Mouse (Mus musculus): ENCODE data around the gene Adap2. TPM values are rescaled to one million over a fixed set of nuclear protein-coding genes. Genes with fewer than 3 reads are reported as not detected.
"Not testable (repeated sequence)": the region's sequence is repeated elsewhere in the genome, so short reads cannot be mapped to it uniquely, and the experiment has no call there.

Gene Adap2
- polyA plus RNA-seq, 1 experiment, result not detected

GRCm38 (mm10) chr11:80184531-80185071 lies 30.7 kb downstream of the Adap2 start:
- H3K27ac ChIP-seq (ENCODE audit: insufficient read depth, low read length), result no peak overlapping the region

DNA sequence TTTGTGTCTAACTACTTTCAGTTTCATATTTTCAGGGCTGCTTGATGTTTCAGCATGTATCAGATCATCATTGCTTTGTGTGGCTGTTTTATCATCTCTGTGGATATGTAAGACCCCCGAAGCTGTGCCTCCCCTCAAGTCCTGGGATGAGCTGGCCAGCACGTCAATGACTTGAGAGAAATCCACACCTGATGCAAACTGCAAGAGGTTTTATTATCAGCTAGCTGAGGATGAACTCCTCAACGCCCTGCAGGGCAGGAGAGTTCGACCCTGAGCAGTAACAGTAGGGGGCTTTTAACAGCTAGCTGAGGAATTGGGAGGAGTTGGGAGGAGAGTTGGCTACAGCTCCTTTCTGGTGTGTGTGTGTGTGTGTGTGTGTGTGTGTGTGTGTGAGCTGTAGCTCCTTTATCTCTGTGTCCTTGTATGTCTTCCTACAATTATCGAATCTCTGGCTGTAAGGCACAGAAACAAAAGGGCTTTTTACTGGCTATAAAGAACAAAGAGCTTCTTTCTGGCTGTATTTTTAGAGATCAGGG lies 31.6 kb downstream of the Adap2 start:
- H3K27ac ChIP-seq (ENCODE audit: insufficient read depth, low read length); H3K4me1 ChIP-seq (ENCODE audit: control insufficient read depth, insufficient read depth, low read length); H3K4me3 ChIP-seq (ENCODE audit: insufficient read depth, low read length): not testable (repeated sequence)

More at GRCm38 (mm10) chr11:80184531-80185071, 30.7 kb downstream of the Adap2 start:
- Histone ChIP-seq H3K4me3 (ENCODE audit: insufficient read depth, low read length) (peak overlapping the region; percentile 82), H3K4me1 (ENCODE audit: control insufficient read depth, insufficient read depth, low read length) (no peaks in the 10 kb centered on the region; the same call in 1 of the 2 replicates)
- TF ChIP-seq POLR2A (IDR thresholded peaks at IDR 0.05; ENCODE audit: low read depth, low read length) (no peak), CTCF (IDR thresholded peaks at IDR 0.05; ENCODE audit: borderline replicate concordance, insufficient read depth, low read length) (no peak)

DNA sequence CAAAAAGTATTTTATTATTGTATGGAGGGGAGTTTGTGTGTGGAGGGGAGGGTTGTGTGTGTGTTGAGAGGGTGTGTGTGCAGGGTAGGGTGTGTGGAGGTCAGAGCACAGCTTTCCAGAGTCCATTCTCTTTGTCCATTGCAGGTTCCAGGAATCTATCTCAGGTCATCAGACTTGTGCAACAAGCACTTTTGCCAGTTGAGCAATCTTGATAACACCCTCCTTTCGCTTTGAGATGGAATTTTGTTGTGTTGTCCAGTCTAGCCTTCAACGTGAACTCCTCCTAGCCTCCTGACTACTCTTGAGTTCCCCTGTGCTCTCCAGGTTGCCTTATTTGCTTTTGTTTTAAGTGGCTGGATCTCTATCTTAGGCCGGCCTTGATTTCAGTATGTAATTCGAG lies 36.4 kb downstream of the Adap2 start:
- TF ChIP-seq CTCF (IDR thresholded peaks at IDR 0.05; ENCODE audit: borderline replicate concordance, insufficient read depth, low read length) (no peak), POLR2A (IDR thresholded peaks at IDR 0.05; ENCODE audit: low read depth, low read length) (no peak)
- H3K4me3 ChIP-seq (ENCODE audit: insufficient read depth, low read length), result no peak overlapping the region
- no peaks in the 10 kb centered on the region for H3K4me1 ChIP-seq (ENCODE audit: control insufficient read depth, insufficient read depth, low read length)
- no peak overlapping the region for H3K27ac ChIP-seq (ENCODE audit: insufficient read depth, low read length)

GRCm38 (mm10) chr11:80193827-80194226 lies 39.9 kb downstream of the Adap2 start:
- no peak for TF ChIP-seq POLR2A (IDR thresholded peaks at IDR 0.05; ENCODE audit: low read depth, low read length)
- H3K27ac ChIP-seq (ENCODE audit: insufficient read depth, low read length), result no peak overlapping the region
- no peak overlapping the region for H3K4me3 ChIP-seq (ENCODE audit: insufficient read depth, low read length)
- H3K4me1 ChIP-seq (ENCODE audit: control insufficient read depth, insufficient read depth, low read length), result no peaks in the 10 kb centered on the region

DNA sequence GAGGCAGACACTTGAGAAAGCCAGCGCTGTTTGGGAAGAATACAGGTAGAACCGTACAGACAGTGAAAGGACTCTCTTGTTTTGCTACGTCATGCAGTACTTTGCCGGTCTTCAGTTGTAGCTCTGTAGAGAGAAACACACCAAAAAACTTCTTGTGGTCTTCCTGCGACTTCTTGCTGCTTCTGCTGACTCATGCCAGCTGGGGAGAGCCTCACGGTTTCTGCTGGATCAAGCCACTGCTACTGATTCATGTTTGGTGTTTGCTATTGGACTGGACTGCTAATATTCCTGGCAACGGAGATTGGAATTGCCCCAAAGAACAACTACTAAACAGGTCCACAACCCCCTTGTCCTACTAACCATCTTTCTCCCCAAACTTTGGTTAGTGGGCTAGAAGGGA lies 42.4 kb downstream of the Adap2 start:
- H3K4me1 ChIP-seq (ENCODE audit: control insufficient read depth, insufficient read depth, low read length), result no peaks in the 10 kb centered on the region
- no peak overlapping the region for H3K27ac ChIP-seq (ENCODE audit: insufficient read depth, low read length)
- no peak overlapping the region for H3K4me3 ChIP-seq (ENCODE audit: insufficient read depth, low read length)
- no peak for TF ChIP-seq CTCF (IDR thresholded peaks at IDR 0.05; ENCODE audit: borderline replicate concordance, insufficient read depth, low read length)
- TF ChIP-seq POLR2A (IDR thresholded peaks at IDR 0.05; ENCODE audit: low read depth, low read length), result no peak

GRCm38 (mm10) chr11:80199316-80199715 lies 45.4 kb downstream of the Adap2 start:
- no peak overlapping the region for H3K4me3 ChIP-seq (ENCODE audit: insufficient read depth, low read length)
- H3K27ac ChIP-seq (ENCODE audit: insufficient read depth, low read length), result no peak overlapping the region
- TF ChIP-seq CTCF (IDR thresholded peaks at IDR 0.05; ENCODE audit: borderline replicate concordance, insufficient read depth, low read length) (no peak), POLR2A (IDR thresholded peaks at IDR 0.05; ENCODE audit: low read depth, low read length) (no peak)
- no peaks in the 10 kb centered on the region for H3K4me1 ChIP-seq (ENCODE audit: control insufficient read depth, insufficient read depth, low read length)

GRCm38 (mm10) chr11:80199773-80200172 lies 45.9 kb downstream of the Adap2 start:
- no peak for TF ChIP-seq CTCF (IDR thresholded peaks at IDR 0.05; ENCODE audit: borderline replicate concordance, insufficient read depth, low read length)
- TF ChIP-seq POLR2A (IDR thresholded peaks at IDR 0.05; ENCODE audit: low read depth, low read length), result no peak
- H3K4me1 ChIP-seq (ENCODE audit: control insufficient read depth, insufficient read depth, low read length), result no peaks in the 10 kb centered on the region
- H3K4me3 ChIP-seq (ENCODE audit: insufficient read depth, low read length), result no peak overlapping the region
- H3K27ac ChIP-seq (ENCODE audit: insufficient read depth, low read length), result no peak overlapping the region

DNA sequence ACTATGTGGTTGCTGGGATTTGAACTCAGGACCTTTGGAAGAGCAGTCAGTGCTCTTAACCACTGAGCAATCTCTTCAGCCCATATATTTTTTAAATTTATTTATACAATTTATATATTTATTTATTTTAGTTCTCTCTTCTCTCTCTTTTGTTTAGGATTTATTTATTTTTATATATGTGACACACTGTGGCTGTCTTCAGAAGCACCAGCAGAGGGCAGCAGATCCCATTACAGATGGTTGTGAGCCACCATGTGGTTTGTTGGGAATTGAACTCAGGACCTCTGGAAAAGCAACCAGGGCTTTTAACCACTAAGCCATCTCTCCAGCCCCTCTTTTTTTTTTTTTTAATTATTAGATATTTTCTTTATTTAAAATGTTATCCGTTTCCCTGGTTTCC lies 46.4 kb downstream of the Adap2 start:
- TF ChIP-seq POLR2A (IDR thresholded peaks at IDR 0.05; ENCODE audit: low read depth, low read length), result no peak
- no peak for TF ChIP-seq CTCF (IDR thresholded peaks at IDR 0.05; ENCODE audit: borderline replicate concordance, insufficient read depth, low read length)
- Histone ChIP-seq H3K4me3 (ENCODE audit: insufficient read depth, low read length) (no peak overlapping the region), H3K4me1 (ENCODE audit: control insufficient read depth, insufficient read depth, low read length) (no peaks in the 10 kb centered on the region), H3K27ac (ENCODE audit: insufficient read depth, low read length) (no peak overlapping the region)

- Histone ChIP-seq H3K4me3 (ENCODE audit: insufficient read depth, low read length) (no peak overlapping the region), H3K27ac (ENCODE audit: insufficient read depth, low read length) (no peak overlapping the region), H3K4me1 (ENCODE audit: control insufficient read depth, insufficient read depth, low read length) (no peaks in the 10 kb centered on the region)
- TF ChIP-seq CTCF (IDR thresholded peaks at IDR 0.05; ENCODE audit: borderline replicate concordance, insufficient read depth, low read length) (no peak), POLR2A (IDR thresholded peaks at IDR 0.05; ENCODE audit: low read depth, low read length) (no peak)
Observed at GRCm38 (mm10) chr11:80202296-80202695, 48.4 kb downstream of the Adap2 start.

GRCm38 (mm10) chr11:80204037-80204436 lies 50.1 kb downstream of the Adap2 start:
- H3K4me3 ChIP-seq (ENCODE audit: insufficient read depth, low read length), result no peak overlapping the region
- no peak overlapping the region for H3K27ac ChIP-seq (ENCODE audit: insufficient read depth, low read length)
- no peaks in the 10 kb centered on the region for H3K4me1 ChIP-seq (ENCODE audit: control insufficient read depth, insufficient read depth, low read length)
- TF ChIP-seq POLR2A (IDR thresholded peaks at IDR 0.05; ENCODE audit: low read depth, low read length), result no peak
- TF ChIP-seq CTCF (IDR thresholded peaks at IDR 0.05; ENCODE audit: borderline replicate concordance, insufficient read depth, low read length), result no peak

- Histone ChIP-seq H3K27ac (ENCODE audit: insufficient read depth, low read length) (no peak overlapping the region), H3K4me3 (ENCODE audit: insufficient read depth, low read length) (no peak overlapping the region), H3K4me1 (ENCODE audit: control insufficient read depth, insufficient read depth, low read length) (no peaks in the 10 kb centered on the region)
- no peak for TF ChIP-seq CTCF (IDR thresholded peaks at IDR 0.05; ENCODE audit: borderline replicate concordance, insufficient read depth, low read length)
- no peak for TF ChIP-seq POLR2A (IDR thresholded peaks at IDR 0.05; ENCODE audit: low read depth, low read length)
Observed at GRCm38 (mm10) chr11:80204941-80205340, 51.0 kb downstream of the Adap2 start.
